Mouse (Mus musculus) spleen, postnatal 36 days (tissue): ENCODE data around the gene Lifr.

Source experiments
- DNase-seq, 2 experiments: peaks; one replicate each; pipeline ENCODE4 v3.0.0; 2022; ENCODE audit warnings: low spot score in 2 of 2, mixed read lengths in 1 of 2

The Lifr gene

GRCm38 (mm10) chr15:7128627-7129126, 38.3 kb downstream of the Lifr start:
- DNase-seq: no peak

DNA sequence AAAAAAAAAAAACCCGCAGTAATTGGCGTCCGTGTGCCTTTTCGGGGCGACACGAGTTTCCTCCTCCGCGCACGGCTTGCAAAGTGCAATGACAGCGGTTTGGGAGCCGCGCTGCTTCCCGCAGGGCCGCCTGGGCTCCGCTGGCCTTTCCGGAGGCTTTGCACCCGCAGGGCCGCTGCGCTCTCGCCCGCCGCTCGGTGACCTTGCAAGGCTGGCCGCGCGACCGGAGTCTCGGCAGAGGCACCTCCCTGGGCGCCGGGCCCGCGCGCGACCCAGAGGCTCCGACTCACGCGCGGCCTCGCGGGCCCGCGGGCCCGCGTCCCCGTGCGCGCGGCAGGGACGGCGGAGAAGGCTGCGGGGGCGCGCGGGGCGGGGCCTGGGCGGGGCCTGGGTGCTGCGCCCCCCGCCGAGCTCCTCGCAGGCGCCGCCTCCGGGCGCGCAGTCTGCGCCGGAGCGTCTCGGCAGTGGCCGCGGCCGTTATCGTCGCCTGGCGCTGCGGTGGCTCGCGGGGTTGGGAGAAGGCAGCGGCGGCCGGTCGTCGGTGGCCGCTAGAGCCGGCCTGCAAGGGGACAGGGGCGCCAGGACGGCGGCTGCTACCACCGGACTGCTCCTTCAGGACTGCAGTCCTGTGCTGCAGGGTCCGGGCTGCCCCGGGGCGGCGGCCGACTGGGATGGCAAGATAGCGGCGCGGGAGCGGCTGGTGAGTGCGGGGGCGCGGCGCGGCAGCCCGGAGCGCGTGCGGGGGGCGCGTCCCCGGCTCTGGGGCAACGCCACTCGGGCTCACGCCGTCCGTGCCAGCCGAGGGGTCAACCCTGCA, 38.9 kb downstream of the Lifr start:
- peak; percentile 45 to 60 for DNase-seq

GRCm38 (mm10) chr15:7129944-7130287, 39.5 kb downstream of the Lifr start:
- no peak for DNase-seq

DNA sequence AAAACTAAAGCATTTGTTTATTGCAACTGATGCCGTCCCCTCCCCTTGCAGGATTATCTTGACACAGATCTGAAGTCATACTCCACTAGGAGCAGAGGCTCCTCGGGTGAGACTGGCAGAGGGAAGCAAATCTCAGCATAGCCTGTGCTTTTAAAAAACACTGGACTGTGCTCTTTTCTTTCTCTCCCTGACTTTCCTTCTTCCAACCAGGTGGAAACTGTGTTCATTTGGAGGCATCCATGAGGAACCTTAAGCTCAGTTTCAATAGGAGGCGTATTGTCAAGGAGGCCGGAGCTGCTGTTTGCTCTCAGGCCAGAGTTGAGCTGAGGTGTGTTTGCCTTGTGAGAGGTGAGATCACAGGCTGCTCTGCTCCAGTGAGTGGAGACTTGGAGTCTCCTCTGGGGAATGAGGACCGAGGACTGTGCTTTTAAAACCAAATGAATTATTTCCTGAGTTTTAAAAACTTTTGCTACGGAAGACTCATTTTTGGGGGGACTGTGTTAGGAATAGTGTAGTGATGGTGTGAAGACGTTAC, 40.3 kb downstream of the Lifr start:
- no peak for DNase-seq

DNA sequence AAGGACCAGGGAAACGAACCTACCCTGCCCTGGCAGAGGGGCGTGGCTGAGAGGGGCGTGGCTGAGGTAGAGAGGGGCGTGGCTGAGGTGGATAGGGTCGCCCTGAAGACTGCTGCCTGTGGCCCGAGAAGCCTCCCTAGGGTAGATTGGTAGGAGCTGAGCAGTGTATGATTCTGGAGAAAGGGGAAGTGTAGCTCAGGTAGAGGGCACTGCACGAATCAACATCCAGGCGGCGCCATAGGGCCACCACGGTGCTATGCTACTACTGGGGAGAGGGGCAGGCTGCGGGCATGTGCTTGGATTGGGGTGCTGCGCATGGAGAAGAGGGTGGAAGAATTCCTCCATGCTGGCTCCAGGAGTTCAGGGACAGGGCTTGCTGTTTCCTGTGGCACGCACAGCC, 42.3 kb downstream of the Lifr start:
- peak in 1 of 2 experiments; percentile 19 for DNase-seq

GRCm38 (mm10) chr15:7134454-7135052, 44.1 kb downstream of the Lifr start:
- DNase-seq: no peak

- no peak for DNase-seq
These were observed 45.7 kb downstream of the Lifr start for GRCm38 (mm10) chr15:7135982-7136562.

DNA sequence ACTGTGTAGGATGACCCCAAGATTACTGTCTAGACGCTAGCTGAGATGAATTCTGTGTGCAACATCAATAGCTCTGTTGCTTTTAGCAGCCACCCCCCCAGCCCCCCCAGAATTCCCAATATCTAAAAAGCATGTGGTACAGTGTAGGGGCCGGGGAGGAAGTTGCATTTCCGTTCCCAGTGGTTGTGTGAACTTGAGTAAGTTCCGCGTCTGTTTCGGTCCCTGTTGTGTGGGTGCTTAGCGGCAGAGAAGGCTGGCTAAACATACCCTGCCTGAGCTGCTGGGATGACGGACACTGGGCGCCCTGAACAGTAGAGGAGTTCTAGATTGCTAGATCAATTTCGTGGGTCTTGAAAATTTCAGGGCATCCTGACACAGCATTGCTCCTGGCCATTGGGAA, 46.5 kb downstream of the Lifr start:
- no peak for DNase-seq

DNA sequence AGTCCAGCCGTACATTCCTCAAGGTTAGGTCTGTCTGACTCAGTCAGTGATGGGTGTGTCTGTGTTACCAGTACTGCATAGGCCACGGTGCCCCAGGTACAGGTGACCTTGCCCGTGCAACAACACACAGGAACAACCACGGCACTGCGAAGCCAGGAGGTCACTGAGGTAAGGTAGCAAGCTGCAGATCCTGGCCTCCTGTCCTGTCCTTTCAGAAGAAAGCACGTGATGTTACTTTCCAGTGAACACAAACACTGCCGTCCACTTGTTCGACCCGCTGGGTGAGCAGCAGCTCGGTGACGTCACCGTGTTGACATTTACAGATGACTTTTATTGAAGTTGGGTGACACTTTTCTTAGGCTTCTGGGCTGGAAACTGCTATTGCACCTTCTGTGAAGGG, 47.2 kb downstream of the Lifr start:
- no peak for DNase-seq

DNA sequence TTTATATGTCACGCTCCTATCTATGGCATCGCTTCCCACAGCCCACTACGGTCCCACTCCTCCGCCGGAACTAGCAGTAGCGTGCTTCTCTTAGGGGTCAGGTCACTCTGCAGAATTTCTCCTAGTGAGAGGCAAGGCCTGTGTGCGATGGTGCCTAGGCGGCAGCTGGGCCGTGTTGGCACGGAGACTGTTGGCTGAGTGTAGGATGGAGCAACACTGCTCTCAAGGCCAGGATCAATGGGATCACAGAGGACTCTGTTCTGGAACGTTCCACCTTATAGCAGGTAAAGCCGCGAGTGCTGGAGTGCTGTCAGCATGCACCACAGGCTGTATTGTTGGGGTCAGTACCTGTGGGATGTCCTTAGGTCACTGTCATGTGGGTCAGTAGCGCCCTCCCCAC, 48.1 kb downstream of the Lifr start:
- DNase-seq: no peak

DNA sequence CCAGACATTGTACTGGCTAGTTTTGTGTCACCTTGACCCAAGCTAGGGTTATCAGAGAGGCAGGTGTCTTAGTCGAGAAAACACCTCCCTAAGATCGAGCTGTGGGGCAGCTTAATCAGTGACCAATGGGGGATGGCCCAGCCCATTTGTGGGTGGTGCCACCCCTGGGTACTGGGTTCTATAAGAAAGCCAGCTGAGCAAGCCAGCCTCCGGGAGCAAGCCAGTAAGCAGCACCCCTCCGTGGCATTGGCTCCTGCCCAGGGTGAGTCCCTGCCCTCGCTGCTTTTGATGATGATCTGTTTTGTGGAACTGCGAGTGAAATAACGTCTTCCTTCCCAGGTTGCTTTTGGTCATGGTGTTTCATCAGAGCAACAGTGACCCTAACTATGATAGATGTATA, 49.9 kb downstream of the Lifr start:
- DNase-seq: no peak

GRCm38 (mm10) chr15:7141246-7141645, 50.8 kb downstream of the Lifr start:
- DNase-seq: no peak

DNA sequence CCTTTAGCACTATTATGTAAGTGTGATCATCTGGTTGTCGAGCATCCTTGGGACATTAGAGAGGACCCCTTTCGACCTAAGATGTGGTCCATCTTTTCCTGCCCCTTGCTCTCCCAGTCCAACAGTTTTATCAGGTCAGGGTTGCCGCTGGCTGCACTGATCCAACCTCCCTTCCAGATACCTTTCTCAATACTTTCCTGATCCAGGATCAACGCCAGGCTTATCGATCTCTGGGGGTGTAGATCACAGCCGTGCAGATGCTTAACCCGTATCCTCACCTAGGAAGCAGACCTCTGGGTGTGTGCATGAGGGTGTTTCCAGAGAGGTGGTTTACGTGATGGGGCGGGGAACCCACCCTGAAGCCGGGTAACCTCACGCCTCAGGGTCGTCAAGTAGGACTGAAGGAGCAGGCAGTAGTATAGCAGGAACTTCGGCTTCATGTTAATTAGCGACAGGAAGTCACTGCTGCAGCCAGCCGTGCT, 53.3 kb downstream of the Lifr start:
- DNase-seq: no peak

GRCm38 (mm10) chr15:7144542-7144941, 54.1 kb downstream of the Lifr start:
- DNase-seq: no peak

- no peak for DNase-seq
These were observed 54.5 kb downstream of the Lifr start for GRCm38 (mm10) chr15:7144942-7145341.

- no peak for DNase-seq
These were observed 55.1 kb downstream of the Lifr start for GRCm38 (mm10) chr15:7145555-7145954.

- no peak for DNase-seq
These were observed 56.1 kb downstream of the Lifr start for GRCm38 (mm10) chr15:7146529-7146928.

- no peak for DNase-seq
These were observed 59.4 kb downstream of the Lifr start for GRCm38 (mm10) chr15:7149796-7150195.

- no peak for DNase-seq
These were observed 60.2 kb downstream of the Lifr start for GRCm38 (mm10) chr15:7150591-7150990.

DNA sequence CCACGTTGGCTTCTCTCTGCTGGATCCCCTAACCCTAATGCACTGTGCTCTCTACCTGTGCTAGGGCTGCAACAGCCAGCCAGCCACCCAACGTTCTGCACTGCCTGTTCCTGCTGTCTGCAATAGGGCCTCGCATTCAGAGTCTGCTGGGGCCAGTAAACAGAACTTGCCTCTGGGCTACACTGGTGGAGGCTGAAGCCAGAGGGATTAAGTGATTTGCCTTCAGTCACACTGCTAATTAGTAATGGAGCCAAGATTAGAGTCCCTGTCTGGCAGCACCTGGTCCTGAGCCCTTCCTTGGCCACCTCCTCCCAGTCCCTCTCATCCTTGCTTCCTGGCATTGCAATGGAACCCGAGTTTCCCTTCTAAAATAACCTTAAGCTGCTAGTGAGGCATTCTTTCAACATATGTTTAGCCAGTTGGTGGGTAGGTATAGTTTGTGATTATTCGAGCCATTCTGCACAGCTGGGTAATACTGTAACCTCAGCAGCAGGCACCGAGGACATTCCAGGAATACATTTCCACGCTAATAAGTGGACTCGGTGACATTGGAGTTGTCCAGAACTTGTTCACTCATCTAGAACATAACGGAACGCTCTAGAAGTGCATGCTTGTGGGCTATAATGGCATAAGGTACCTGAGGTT, 61.8 kb downstream of the Lifr start:
- DNase-seq: no peak

GRCm38 (mm10) chr15:7154010-7154736, 63.8 kb downstream of the Lifr start:
- DNase-seq: no peak

DNA sequence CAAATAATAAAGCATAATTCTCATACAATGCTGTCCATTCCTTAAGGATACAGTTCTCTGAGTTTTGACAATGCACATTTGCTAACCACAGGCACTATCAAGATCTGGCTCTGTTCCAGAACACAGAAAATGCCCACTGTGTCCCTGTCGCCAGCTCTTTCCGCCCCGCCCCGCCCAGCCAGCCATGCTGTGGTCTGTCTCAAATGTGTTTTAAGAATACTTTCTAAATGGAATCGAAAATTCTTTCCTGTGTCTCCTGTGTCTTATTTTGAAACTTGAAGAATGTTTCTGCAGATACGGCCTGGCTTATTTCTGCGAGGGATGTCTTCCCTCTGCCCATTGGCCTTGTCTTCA, 64.3 kb downstream of the Lifr start:
- no peak for DNase-seq
